Mouse (Mus musculus): ENCODE data around the gene Olfr78. TPM values are rescaled to one million over a fixed set of nuclear protein-coding genes. Genes with fewer than 3 reads are reported as not detected.
A peak's percentile ranks its signal among the peaks of the same experiment; 100 is the strongest.

Olfr78 gene
- total RNA-seq (2021) = under 1 TPM; 0.17 to 0.30 TPM

DNA sequence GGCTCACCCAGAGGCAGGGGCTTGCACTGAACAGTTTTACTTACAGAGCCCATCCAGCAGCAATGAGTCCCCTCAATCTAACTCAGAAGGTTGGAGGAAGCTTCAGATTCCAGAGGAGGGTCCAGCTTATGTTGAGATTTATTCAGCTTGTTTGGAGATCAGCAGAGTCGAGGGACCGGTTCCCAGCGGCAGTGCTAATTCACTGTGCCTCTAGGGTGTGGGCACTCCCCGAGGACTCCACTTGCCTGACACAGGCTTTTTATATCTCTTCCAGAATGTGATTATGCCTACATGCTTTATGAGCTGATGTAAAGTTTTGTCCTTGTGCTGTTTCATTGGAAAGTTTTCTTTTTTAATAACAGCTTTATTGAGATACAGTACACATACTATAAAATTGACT lies at the start of gene Olfr78, which contains the start of gene Olfr560:
TSS of gene Olfr78 (minus strand) at position 206 of the 400 bp plus-strand sequence.
TSS of gene Olfr560 (minus strand) at position 101 of the 400 bp plus-strand sequence.
- DNase-seq = no peak

DNA sequence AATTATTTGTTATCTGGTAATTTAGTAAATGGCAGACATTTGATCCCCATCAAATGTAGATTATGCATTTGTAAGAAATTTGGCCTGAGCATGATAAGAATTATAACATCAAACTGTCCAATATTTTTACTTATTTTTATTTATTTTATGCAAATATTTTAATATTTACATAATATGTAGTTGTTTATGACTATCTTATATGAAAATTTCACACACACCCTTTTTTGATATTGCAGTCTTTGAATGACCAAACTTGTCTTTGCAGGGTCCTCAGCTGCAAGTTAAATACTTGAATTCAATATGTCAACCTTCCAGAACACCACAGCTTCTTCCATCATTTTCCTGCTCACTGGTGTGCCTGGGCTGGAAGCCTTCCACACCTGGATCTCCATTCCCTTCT lies 43.9 kb upstream of the Olfr78 start, which contains the start of gene Olfr564:
TSS of gene Olfr564 (plus strand) at position 301 of the 400 bp plus-strand sequence.
- no peak for DNase-seq

DNA sequence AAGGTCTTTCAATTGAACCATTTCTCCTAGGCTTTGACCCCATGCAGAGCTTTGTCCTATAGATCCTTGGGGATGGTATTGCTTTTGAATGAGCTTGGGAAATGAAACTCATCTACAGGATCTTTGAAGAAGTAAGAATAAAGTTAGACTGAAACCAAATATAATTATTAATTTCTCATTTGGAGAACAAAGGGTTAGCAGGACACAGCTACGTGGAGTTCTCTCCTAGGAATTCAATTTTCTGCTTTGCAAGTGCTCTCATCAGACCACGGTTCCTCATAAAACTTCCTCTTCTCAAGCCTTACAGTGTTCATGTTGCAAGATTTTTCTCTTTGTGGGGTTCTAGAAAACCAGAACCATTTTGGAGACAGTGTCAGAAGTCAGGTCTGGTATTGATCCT lies 11.7 kb upstream of the Olfr78 start, which contains the start of gene Olfr561:
TSS of gene Olfr561 (plus strand) at position 301 of the 400 bp plus-strand sequence.
- DNase-seq = no peak

DNA sequence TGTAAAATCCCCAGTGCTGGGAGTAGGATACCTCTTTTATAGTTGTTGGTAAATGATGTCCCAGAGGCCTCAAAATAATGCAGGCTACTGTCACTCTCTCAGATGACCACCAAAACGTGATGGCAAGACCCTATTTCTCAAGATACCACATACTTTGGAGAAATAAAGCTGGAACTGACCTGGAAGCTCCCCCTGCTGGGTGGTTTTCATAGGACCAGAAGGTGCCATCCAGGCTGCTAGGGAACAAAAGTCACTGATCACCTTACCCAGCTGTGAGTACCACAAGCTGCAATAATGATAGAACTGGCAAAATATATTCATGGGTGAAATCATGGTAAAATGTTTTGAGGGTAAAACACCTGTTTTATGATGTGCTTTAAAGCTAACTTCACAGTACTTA lies 7.2 kb downstream of the Olfr78 start:
- DNase-seq = no peak

- DNase-seq = no peak
Measured at GRCm38 (mm10) chr7:102737705-102738104, 21.6 kb downstream of the Olfr78 start.

DNA sequence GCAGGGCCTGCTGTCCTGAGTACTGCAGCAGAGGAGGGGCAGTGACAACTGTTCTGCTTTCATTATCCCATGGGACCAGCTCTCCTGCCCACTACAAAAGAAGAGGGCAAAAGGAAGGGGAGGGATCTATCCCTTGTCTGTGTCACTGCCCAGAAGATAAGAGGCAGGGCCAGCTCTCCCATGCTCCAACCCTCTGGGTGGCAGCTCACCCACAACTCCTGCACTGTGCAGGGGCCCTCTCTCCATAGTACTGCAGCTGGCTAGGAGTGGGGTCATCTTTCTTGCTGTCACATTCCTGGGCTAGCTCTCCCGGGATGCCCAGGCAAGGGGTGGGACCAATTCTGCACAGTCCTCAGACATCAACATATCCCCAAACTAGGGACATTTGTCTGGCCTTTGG lies 25.5 kb downstream of the Olfr78 start:
- DNase-seq = no peak

DNA sequence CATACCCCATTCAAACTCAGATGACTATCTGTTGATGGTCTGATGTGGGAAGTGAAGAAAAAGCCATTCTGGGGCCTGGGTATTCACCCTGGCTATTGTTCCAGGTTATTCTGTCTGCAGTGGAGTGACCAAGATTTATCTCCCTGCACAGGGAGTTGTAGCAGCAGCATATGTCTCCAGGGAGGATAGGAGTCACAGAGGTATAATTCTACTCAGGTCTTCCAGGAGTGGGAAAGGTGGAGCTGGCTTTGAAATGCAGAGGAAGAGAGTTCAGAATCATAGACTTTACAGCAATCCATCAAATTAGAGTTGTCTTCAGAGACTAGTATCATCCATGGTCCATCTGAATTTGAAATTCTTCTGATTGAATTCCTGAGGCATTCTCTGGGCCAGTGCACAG lies 31.9 kb downstream of the Olfr78 start, which contains the start of gene Olfr559:
TSS of gene Olfr559 (minus strand) at position 101 of the 400 bp plus-strand sequence.
- no peak for DNase-seq

- no peak for DNase-seq
Measured at GRCm38 (mm10) chr7:102718970-102719369, 40.3 kb downstream of the Olfr78 start, which contains the start of gene Olfr33. TSS of gene Olfr33 (minus strand) at chr7:102719070.

GRCm38 (mm10) chr7:102701915-102702314 lies 57.4 kb downstream of the Olfr78 start, which contains the start of gene Olfr558:
TSS of gene Olfr558 (plus strand) at chr7:102702215.
- DNase-seq = no peak

GRCm38 (mm10) chr7:102698461-102698860 lies 60.8 kb downstream of the Olfr78 start:
- no peak for DNase-seq

- peak in 1 of 2 experiments; percentile 3 for DNase-seq
Measured at GRCm38 (mm10) chr7:102695358-102696125, 63.7 kb downstream of the Olfr78 start, which contains the start of gene Olfr557. TSS of gene Olfr557 (plus strand) at chr7:102695910.

Other genes with a start within 250 kb of the Olfr78 start
- not detected for gene Olfr547, start 224.7 kb downstream of the Olfr78 start, total RNA-seq (2021)
- not detected for gene Olfr548-ps1, start 218.6 kb downstream of the Olfr78 start, total RNA-seq (2021)
- gene Olfr549, start 209.6 kb downstream of the Olfr78 start, total RNA-seq (2021) = not detected
- 1 to 10 TPM; 2.7 to 3.1 TPM for gene Trim21, start 194.0 kb downstream of the Olfr78 start, total RNA-seq (2021)
- 1 to 10 TPM; 2.1 to 3.0 TPM for gene Olfr550, start 188.0 kb downstream of the Olfr78 start, total RNA-seq (2021)
- not detected for gene Olfr551, start 167.6 kb downstream of the Olfr78 start, total RNA-seq (2021)
- under 1 TPM in 1 of 2 experiments, not detected in 1; 0.15 TPM for gene Olfr552, start 161.7 kb downstream of the Olfr78 start, total RNA-seq (2021)
- gene Olfr553, start 141.3 kb downstream of the Olfr78 start, total RNA-seq (2021) = not detected
- not detected for gene Olfr554, start 121.0 kb downstream of the Olfr78 start, total RNA-seq (2021)
- gene Olfr555, start 100.6 kb downstream of the Olfr78 start, total RNA-seq (2021) = not detected
- gene Olfr556, start 94.6 kb downstream of the Olfr78 start, total RNA-seq (2021) = under 1 TPM in 1 of 2 experiments, not detected in 1; 0.25 TPM
- 1 to 10 TPM; 7.1 to 8.4 TPM for gene Trim68, start 72.1 kb downstream of the Olfr78 start, total RNA-seq (2021)
- gene Olfr557, start 63.6 kb downstream of the Olfr78 start, total RNA-seq (2021) = under 1 TPM in 1 of 2 experiments, not detected in 1; 0.56 TPM
- gene Olfr558, start 57.3 kb downstream of the Olfr78 start, total RNA-seq (2021) = under 1 TPM; 0.47 to 0.51 TPM
- gene Olfr33, start 40.4 kb downstream of the Olfr78 start, total RNA-seq (2021) = not detected
- gene Olfr559, start 32.0 kb downstream of the Olfr78 start, total RNA-seq (2021) = not detected
- not detected for gene Olfr560, start 105 bp downstream of the Olfr78 start, total RNA-seq (2021)
- gene Olfr561, start 11.8 kb upstream of the Olfr78 start, total RNA-seq (2021) = not detected
- gene Olfr564, start 44.0 kb upstream of the Olfr78 start, total RNA-seq (2021) = not detected
- not detected for gene Olfr566, start 99.3 kb upstream of the Olfr78 start, total RNA-seq (2021)
- not detected for gene Olfr568, start 117.7 kb upstream of the Olfr78 start, total RNA-seq (2021)
- not detected for gene Olfr569, start 131.4 kb upstream of the Olfr78 start, total RNA-seq (2021)
- not detected for gene Olfr570, start 135.1 kb upstream of the Olfr78 start, total RNA-seq (2021)
- not detected for gene Olfr571, start 158.1 kb upstream of the Olfr78 start, total RNA-seq (2021)
- not detected for gene Olfr572, start 164.9 kb upstream of the Olfr78 start, total RNA-seq (2021)
- not detected for gene Olfr573-ps1, start 183.1 kb upstream of the Olfr78 start, total RNA-seq (2021)
- not detected for gene Olfr574, start 189.0 kb upstream of the Olfr78 start, total RNA-seq (2021)
- gene Olfr575, start 199.3 kb upstream of the Olfr78 start, total RNA-seq (2021) = not detected
- gene Olfr576, start 203.2 kb upstream of the Olfr78 start, total RNA-seq (2021) = not detected
- gene Olfr577, start 216.5 kb upstream of the Olfr78 start, total RNA-seq (2021) = not detected
- gene Olfr578, start 229.9 kb upstream of the Olfr78 start, total RNA-seq (2021) = not detected